Mouse (Mus musculus): ENCODE measurements at regions not wholly inside any gene's neighbourhood (a gene's known extent, or its start where the extent isn't known, plus 50 kb on each side); places are given as distances from the start of the nearest gene placed in this dataset.

DNA sequence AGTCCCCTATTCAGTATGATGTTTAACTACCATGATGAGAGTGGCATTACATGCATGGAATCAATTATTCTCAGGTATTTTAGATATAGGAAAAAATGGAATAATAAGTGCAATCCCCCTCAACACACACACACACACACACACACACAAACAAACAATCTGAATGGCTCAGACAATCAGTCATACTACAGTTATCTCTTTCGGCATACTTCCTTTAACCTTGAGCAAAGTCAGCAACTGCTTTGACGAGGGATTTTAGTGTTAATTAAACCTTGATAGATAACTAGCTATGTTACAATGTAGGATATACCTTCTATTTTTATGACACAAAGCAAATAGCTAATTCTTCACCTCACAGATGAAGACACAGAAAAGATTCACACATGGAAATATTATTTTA, 312.1 kb downstream of the Tex13c3 start:
- no peak for TF ChIP-seq POLR2A (IDR thresholded peaks at IDR 0.05; ENCODE audit: insufficient read depth, low read depth, low read length)
- no peak for TF ChIP-seq CTCF (IDR thresholded peaks at IDR 0.05; ENCODE audit: insufficient read depth, low read depth, low read length)

Data from olfactory bulb, adult 2 months (tissue).